Mouse (Mus musculus) E14TG2a.4 (cell line): Measurements from ENCODE around the gene Fhit.

Source experiments
- H3K27me3 ChIP-seq: 2 replicates; pipeline ENCODE4 v1.6.1; 2014; ENCODE audit warnings: low read length, control low read depth; ENCODE audit not compliant: insufficient read depth
- H3K36me3 ChIP-seq: 2 replicates; pipeline ENCODE4 v1.6.1; 2014; ENCODE audit warnings: low read length, control low read depth; ENCODE audit not compliant: insufficient read depth
- H3K4me1 ChIP-seq: replicated peaks from 2 replicates; pipeline ENCODE4 v1.6.1; 2014; ENCODE audit warnings: low read depth, low read length, control low read depth
- H3K4me3 ChIP-seq: replicated peaks from 2 replicates; pipeline ENCODE4 v1.5.1; 2014; ENCODE audit warnings: mild to moderate bottlenecking, low read length
- H3K9me3 ChIP-seq: 2 replicates; pipeline ENCODE4 v1.6.1; 2014; ENCODE audit warnings: low read length, control low read depth
- CTCF ChIP-seq: conservative IDR thresholded peaks from 2 replicates; pipeline ENCODE4 v1.5.1; 2014; ENCODE audit warnings: low read length
- NANOG ChIP-seq: IDR thresholded peaks from 2 replicates; pipeline ENCODE4 v1.6.1; 2014; ENCODE audit warnings: borderline replicate concordance, low read length, mixed read lengths
- POU5F1 ChIP-seq: IDR thresholded peaks from 2 replicates; pipeline ENCODE4 v1.6.1; 2014; ENCODE audit warnings: low read length, borderline replicate concordance

The Fhit gene

GRCm38 (mm10) chr14:9721917-9722472 is 1439.8 kb downstream of the Fhit start:
- Histone ChIP-seq H3K4me3 (no peak overlapping the region), H3K36me3 (no peaks in the 10 kb centered on the region), H3K9me3 (no peaks in the 10 kb centered on the region), H3K27me3 (no peaks in the 10 kb centered on the region), H3K4me1 (no peaks in the 10 kb centered on the region)
- TF ChIP-seq NANOG (no peak), CTCF (0 out of 2 replicates have a peak, but pooled peaks have one; percentile 15)

- Histone ChIP-seq H3K4me3 (no peak overlapping the region), H3K27me3 (no peaks in the 10 kb centered on the region), H3K9me3 (no peaks in the 10 kb centered on the region), H3K4me1 (peaks cover 37% of the 10 kb centered on the region), H3K36me3 (no peaks in the 10 kb centered on the region)
- no peak; the same call in 1 of the 2 replicates for TF ChIP-seq NANOG
Measured at GRCm38 (mm10) chr14:9698621-9699020, 1463.2 kb downstream of the Fhit start.

- H3K9me3 ChIP-seq: no peaks in the 10 kb centered on the region
- TF ChIP-seq NANOG (no peak), POU5F1 (no peak), CTCF (no peak)
- peaks cover 40% of the 10 kb centered on the region for H3K4me1 ChIP-seq
- no peaks in the 10 kb centered on the region for H3K36me3 ChIP-seq
- no peaks in the 10 kb centered on the region for H3K27me3 ChIP-seq
- no peak overlapping the region for H3K4me3 ChIP-seq
Measured at GRCm38 (mm10) chr14:9697101-9697500, 1464.7 kb downstream of the Fhit start.

- H3K4me3 ChIP-seq: no peak overlapping the region
- peaks cover 40% of the 10 kb centered on the region for H3K4me1 ChIP-seq
- H3K36me3 ChIP-seq: no peaks in the 10 kb centered on the region
- H3K9me3 ChIP-seq: no peaks in the 10 kb centered on the region
- TF ChIP-seq CTCF (no peak), NANOG (no peak)
- no peaks in the 10 kb centered on the region for H3K27me3 ChIP-seq
Measured at GRCm38 (mm10) chr14:9696004-9696403, 1465.8 kb downstream of the Fhit start.

GRCm38 (mm10) chr14:9695217-9695690 is 1466.6 kb downstream of the Fhit start:
- Histone ChIP-seq H3K36me3 (no peaks in the 10 kb centered on the region), H3K27me3 (no peaks in the 10 kb centered on the region), H3K9me3 (no peaks in the 10 kb centered on the region), H3K4me1 (peaks cover 40% of the 10 kb centered on the region), H3K4me3 (no peak overlapping the region)
- TF ChIP-seq CTCF (no peak), NANOG (peak; percentile 48; the same call in 1 of the 2 replicates)

GRCm38 (mm10) chr14:9688664-9689257 is 1473.1 kb downstream of the Fhit start:
- TF ChIP-seq NANOG (no peak), POU5F1 (no peak), CTCF (no peak)
- Histone ChIP-seq H3K36me3 (no peaks in the 10 kb centered on the region), H3K4me1 (0 out of 2 replicates have a peak, but pooled peaks cover 3% of the 10 kb centered on the region), H3K9me3 (no peaks in the 10 kb centered on the region), H3K4me3 (no peak overlapping the region), H3K27me3 (no peaks in the 10 kb centered on the region)

- Histone ChIP-seq H3K27me3 (no peaks in the 10 kb centered on the region), H3K4me1 (no peaks in the 10 kb centered on the region), H3K9me3 (peaks cover 9% of the 10 kb centered on the region; the same call in 1 of the 2 replicates), H3K36me3 (no peaks in the 10 kb centered on the region), H3K4me3 (no peak overlapping the region)
- TF ChIP-seq CTCF (no peak), NANOG (no peak), POU5F1 (no peak)
Measured at GRCm38 (mm10) chr14:9684362-9684761, 1477.5 kb downstream of the Fhit start.

GRCm38 (mm10) chr14:9672728-9673127 is 1489.1 kb downstream of the Fhit start:
- peaks cover 15% of the 10 kb centered on the region for H3K4me1 ChIP-seq
- H3K27me3 ChIP-seq: no peaks in the 10 kb centered on the region
- no peak overlapping the region for H3K4me3 ChIP-seq
- peaks cover 5% of the 10 kb centered on the region; the same call in 1 of the 2 replicates for H3K36me3 ChIP-seq
- peaks cover 34% of the 10 kb centered on the region for H3K9me3 ChIP-seq
- no peak for TF ChIP-seq CTCF
- peak; percentile 21; the same call in 1 of the 2 replicates for TF ChIP-seq NANOG

- H3K4me1 ChIP-seq: peaks cover 15% of the 10 kb centered on the region
- no peak overlapping the region for H3K4me3 ChIP-seq
- H3K36me3 ChIP-seq: peaks cover 5% of the 10 kb centered on the region; the same call in 1 of the 2 replicates
- peaks cover 34% of the 10 kb centered on the region for H3K9me3 ChIP-seq
- no peak for TF ChIP-seq NANOG
- TF ChIP-seq POU5F1: no peak
- no peak for TF ChIP-seq CTCF
- H3K27me3 ChIP-seq: no peaks in the 10 kb centered on the region
Measured at GRCm38 (mm10) chr14:9671776-9672175, 1490.1 kb downstream of the Fhit start.
